Mouse (Mus musculus): Measurements from ENCODE around the gene Nrxn2.

GRCm38 (mm10) chr19:6385419-6385818 lies 33.1 kb upstream of the Nrxn2 start:
- TF ChIP-seq POLR2A (IDR thresholded peaks at IDR 0.05; ENCODE audit: low read depth, low read length), result no peak
- no peak for TF ChIP-seq CTCF (IDR thresholded peaks at IDR 0.05; ENCODE audit: borderline replicate concordance, insufficient read depth, low read length)

Data from embryonic fibroblast, embryonic 13.5 days (primary cell).